Mouse (Mus musculus) heart, embryonic 16.5 days (tissue): ENCODE measurements at regions not wholly inside any gene's neighbourhood (a gene's known extent, or its start where the extent isn't known, plus 50 kb on each side); places are given as distances from the start of the nearest gene placed in this dataset.

ENCODE experiments used
- ATAC-seq: fragments of 200-750 bp; cut with Nextera tagmentation; replicated peaks from 2 replicates; pipeline ENCODE4 v1.8.0; 2017; ENCODE audit warnings: moderate number of reproducible peaks; ENCODE audit not compliant: insufficient read depth, low FRiP score; ENCODE audit errors: extremely low read depth
- H3K27ac ChIP-seq: fragments of 300-500 bp; sonication (generic); 2 replicates; pipeline ENCODE4 v1.5.1; 2014; ENCODE audit warnings: mild to moderate bottlenecking, low read length, control low read depth, moderate library complexity
- H3K27me3 ChIP-seq: fragments of 300-500 bp; sonication (generic); 2 replicates; pipeline ENCODE4 v1.6.1; 2014; ENCODE audit warnings: low read length, mixed read lengths; ENCODE audit not compliant: control insufficient read depth, insufficient read depth
- H3K36me3 ChIP-seq: fragments of 300-500 bp; sonication (generic); 2 replicates; pipeline ENCODE4 v1.6.1; 2014; ENCODE audit not compliant: control insufficient read depth, insufficient read depth
- H3K4me1 ChIP-seq: fragments of 300-500 bp; sonication (generic); 2 replicates; pipeline ENCODE4 v1.6.1; 2014; ENCODE audit warnings: low read length, mixed read lengths; ENCODE audit not compliant: control insufficient read depth, insufficient read depth
- H3K4me2 ChIP-seq: fragments of 300-500 bp; sonication (generic); 2 replicates; pipeline ENCODE4 v1.6.1; 2014; ENCODE audit warnings: low read depth, mild to moderate bottlenecking, control low read depth, low read length
- H3K4me3 ChIP-seq: fragments of 300-500 bp; sonication (generic); 2 replicates; pipeline ENCODE4 v1.5.1; 2014; ENCODE audit warnings: mild to moderate bottlenecking, control low read depth, low read length
- H3K9ac ChIP-seq: fragments of 300-500 bp; sonication (generic); 2 replicates; pipeline ENCODE4 v1.6.1; 2014; ENCODE audit warnings: low read length, control low read depth
- H3K9me3 ChIP-seq: fragments of 300-500 bp; sonication (generic); replicated peaks from 2 replicates; pipeline ENCODE4 v1.6.1; 2016; ENCODE audit warnings: low read length; ENCODE audit not compliant: control insufficient read depth
- WGBS: fragments of 180-500 bp; shearing (Covaris S2); extraction: QIAGEN DNeasy Blood & Tissue Kit; methylation state at CpG from one replicate; pipeline ENCODE4 v1.1.7; 2014; 5-methylcytosine and 5-hydroxymethylcytosine counted together

DNA sequence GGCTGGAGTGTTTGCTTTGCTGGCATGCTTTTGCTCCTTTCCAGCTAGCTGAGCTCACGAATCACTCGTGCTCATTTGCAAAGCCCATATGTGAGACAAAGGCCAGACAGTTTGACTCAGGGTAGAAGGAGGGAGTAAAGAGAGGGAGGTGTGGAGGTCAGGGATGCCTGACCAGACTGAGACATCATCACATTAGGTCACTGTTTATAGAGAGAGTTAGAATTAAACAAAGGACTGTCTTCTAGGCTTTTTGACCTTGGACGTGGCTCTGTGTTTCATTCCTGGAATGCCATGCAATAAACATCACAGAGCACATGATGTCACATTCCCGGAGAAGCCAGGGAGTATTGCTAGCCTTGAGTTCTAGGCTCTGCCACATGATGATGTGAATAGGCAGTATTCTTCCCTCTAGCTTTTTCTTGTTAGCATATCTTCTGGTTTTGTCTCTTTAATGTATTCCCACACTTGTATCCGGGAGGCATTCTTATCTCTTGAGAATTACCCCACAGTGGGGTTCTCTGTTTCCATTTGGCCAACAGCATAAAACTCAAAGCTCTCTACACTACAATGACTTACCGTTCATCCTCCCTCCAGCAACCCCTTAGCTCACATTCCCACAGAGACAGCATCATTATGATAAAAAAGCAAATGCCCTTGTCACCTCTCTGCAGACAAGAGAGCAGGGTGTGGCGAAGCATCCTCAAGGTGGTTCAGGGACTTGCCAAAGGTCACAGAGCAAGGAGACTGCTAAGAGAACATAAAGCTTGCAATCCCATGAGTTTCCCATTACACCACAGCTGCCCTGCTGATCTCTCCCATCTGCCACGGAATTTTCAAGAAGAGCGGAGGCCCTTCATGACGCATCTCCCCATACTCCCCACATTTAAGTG lies 301.3 kb downstream of the Cd83 start:
- Histone ChIP-seq H3K27me3 (no peaks in the 10 kb centered on the region), H3K4me1 (peaks cover 16% of the 10 kb centered on the region), H3K27ac (peak overlapping the region; percentile 77), H3K4me2 (no peak overlapping the region), H3K9ac (no peak overlapping the region), H3K9me3 (0 out of 2 replicates have a peak, but pooled peaks cover 7% of the 10 kb centered on the region), H3K4me3 (no peak overlapping the region), H3K36me3 (no peaks in the 10 kb centered on the region)
- ATAC-seq = peak; percentile 67
- 48% methylated on average over 10 of the region's 10 CpGs for WGBS

GRCm38 (mm10) chr13:44086801-44087200 lies 302.2 kb downstream of the Cd83 start:
- Histone ChIP-seq H3K4me3 (no peak overlapping the region), H3K27me3 (no peaks in the 10 kb centered on the region), H3K4me1 (peaks cover 16% of the 10 kb centered on the region), H3K9me3 (0 out of 2 replicates have a peak, but pooled peaks cover 3% of the 10 kb centered on the region), H3K4me2 (no peak overlapping the region), H3K27ac (no peak overlapping the region), H3K9ac (no peak overlapping the region), H3K36me3 (no peaks in the 10 kb centered on the region)
- no peak for ATAC-seq
- 54% methylated on average over 4 of the region's 4 CpGs for WGBS

DNA sequence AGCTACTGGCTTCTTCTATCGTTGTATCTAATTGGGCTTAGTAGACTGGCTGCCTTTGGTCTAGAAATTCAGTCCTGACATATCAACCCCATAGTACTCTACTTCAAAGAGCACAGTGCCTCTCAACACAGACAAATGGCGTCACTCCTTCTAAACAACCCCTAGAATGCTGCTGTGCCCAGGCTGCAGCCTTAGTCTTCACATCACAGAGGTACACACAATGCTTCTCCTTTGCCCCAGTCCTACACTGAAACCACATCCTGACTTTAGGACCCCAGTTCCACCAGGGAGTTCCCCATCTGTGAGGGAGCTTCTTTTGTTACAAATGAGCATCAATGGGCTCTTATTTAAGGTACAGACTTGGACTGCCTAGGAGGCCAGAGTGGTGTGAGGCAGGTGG lies 312.6 kb downstream of the Cd83 start:
- Histone ChIP-seq H3K27ac (no peak overlapping the region), H3K4me1 (0 out of 2 replicates have a peak, but pooled peaks cover 2% of the 10 kb centered on the region), H3K9me3 (peaks cover 2% of the 10 kb centered on the region; the same call in 1 of the 2 replicates), H3K4me3 (no peak overlapping the region), H3K4me2 (no peak overlapping the region), H3K9ac (no peak overlapping the region), H3K27me3 (0 out of 2 replicates have a peak, but pooled peaks cover 2% of the 10 kb centered on the region), H3K36me3 (no peaks in the 10 kb centered on the region)
- 80% methylated on average over 2 of the region's 2 CpGs for WGBS
- 0 out of 2 replicates have a peak, but pooled peaks have one; percentile 37 for ATAC-seq

DNA sequence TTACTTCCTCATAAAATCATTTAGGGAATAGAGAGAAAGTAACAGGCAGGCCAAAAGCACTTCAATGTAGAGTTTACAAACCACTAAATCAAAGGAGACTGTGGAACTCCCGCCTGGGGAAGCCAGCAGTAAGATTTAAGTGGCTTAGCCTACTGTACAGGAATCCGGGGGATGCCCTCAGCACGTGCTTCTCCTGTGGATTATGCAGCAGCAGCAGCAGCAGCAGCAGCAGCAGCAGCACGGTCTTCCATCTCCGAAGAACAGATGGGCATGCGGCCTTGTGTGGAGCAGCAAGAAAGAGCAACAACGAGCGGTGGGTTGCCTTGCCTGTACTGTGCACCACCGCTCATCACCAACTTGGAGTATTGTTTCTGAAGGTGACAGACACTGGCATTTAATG lies 314.9 kb downstream of the Cd83 start:
- 65% methylated on average over 9 of the region's 9 CpGs for WGBS
- Histone ChIP-seq H3K36me3 (no peaks in the 10 kb centered on the region), H3K4me2 (no peak overlapping the region), H3K9me3 (no peaks in the 10 kb centered on the region), H3K27ac (no peak overlapping the region), H3K27me3 (0 out of 2 replicates have a peak, but pooled peaks cover 2% of the 10 kb centered on the region), H3K4me3 (no peak overlapping the region), H3K4me1 (0 out of 2 replicates have a peak, but pooled peaks cover 2% of the 10 kb centered on the region), H3K9ac (no peak overlapping the region)
- ATAC-seq = no peak

DNA sequence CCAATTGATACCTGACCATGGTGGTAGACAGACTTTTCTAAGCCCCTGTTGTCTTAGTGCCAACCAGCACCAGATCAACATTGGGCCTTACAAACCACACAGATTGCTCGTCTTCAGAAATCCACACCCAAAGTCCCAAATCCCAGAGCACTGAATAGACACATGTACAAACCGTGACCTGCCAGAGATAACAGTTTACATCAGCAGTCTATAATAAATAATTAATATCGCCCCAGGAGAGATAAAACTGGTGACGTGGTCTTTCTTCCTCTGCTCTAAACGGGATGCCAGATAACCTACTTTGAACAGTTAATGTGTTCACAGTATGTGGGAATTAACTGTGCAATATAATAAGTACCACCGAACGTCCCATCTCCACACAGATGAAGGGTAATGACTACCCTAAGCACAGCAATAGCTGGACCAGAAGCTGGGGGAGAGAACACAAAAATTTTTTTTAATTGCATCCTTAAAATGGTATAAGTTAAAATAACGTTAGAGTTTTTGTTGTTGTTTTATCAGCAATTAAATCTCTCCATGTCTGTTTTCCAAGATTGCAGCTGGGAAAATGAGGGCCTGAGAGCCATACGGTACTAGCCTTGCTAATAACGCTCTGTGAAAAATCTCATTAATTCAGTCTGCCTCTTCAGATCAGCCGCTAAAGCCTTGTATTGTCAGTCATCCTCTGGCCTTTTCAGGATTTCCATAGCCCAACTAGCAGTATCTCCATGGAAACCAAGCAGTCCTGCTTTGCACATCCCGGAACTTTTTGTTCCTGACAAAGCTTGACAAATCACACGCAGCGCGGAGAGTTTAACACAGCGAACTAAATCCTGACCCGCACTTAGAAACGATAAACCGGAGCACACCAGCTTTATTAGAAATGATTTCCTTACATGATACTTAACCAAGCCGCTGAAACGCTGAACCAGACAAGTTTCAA lies 315.8 kb downstream of the Cd83 start:
- 0 out of 2 replicates have a peak, but pooled peaks cover 2% of the 10 kb centered on the region for H3K4me1 ChIP-seq
- H3K4me2 ChIP-seq = peak overlapping the region; percentile 47
- H3K4me3 ChIP-seq = no peak overlapping the region
- H3K27ac ChIP-seq = no peak overlapping the region
- no peak for ATAC-seq
- 0 out of 2 replicates have a peak, but pooled peaks cover 2% of the 10 kb centered on the region for H3K27me3 ChIP-seq
- no peak overlapping the region; the same call in 1 of the 2 replicates for H3K9ac ChIP-seq
- no peaks in the 10 kb centered on the region for H3K9me3 ChIP-seq
- H3K36me3 ChIP-seq = no peaks in the 10 kb centered on the region
- WGBS = 30% methylated on average over 21 of the region's 21 CpGs

DNA sequence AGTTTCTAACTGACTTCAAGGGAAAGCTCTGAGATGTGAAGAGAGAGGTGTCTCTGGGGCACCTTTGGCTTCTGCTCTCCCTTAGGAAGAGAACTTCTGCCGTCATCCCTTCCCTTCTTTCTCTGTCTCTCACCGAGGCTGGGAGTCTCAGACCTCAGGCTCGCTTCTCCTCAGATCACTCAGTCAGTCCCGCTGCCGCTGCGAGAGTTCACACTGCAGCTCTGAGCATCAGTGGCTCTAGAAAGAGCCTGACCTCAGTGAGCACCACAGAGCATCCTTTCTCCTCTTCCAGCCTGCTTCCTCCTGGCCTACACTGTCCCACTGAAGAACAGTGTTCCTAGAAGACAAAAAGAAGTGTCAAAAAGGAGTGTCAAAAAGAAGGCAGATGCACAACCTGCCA lies 316.6 kb downstream of the Cd83 start:
- Histone ChIP-seq H3K4me3 (no peak overlapping the region), H3K9ac (no peak overlapping the region; the same call in 1 of the 2 replicates)
- no peak for ATAC-seq

DNA sequence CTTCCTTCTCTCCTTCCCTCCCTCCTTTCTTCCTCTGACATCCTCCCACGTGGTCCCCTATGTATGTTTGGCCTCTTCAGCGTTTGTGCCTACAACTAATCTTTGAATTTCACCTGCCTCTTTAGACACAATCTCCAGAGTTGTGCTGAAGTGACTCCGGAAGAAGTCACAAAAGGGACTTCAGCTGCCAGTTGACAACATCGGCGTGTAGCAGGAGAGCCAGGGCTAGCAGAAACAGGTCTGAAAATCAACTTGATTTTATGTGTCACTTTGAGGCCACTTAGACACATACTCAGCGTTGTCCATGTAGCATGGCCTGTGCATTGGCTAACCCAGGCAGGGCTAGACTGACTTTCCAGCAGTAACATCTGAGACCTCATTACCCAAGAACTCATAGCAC lies 317.2 kb downstream of the Cd83 start:
- Histone ChIP-seq H3K27ac (no peak overlapping the region), H3K9me3 (no peaks in the 10 kb centered on the region), H3K27me3 (0 out of 2 replicates have a peak, but pooled peaks cover 2% of the 10 kb centered on the region), H3K4me1 (0 out of 2 replicates have a peak, but pooled peaks cover 2% of the 10 kb centered on the region), H3K9ac (no peak overlapping the region), H3K4me2 (no peak overlapping the region), H3K4me3 (no peak overlapping the region), H3K36me3 (no peaks in the 10 kb centered on the region)
- 71% methylated on average over 6 of the region's 6 CpGs for WGBS
- no peak for ATAC-seq

More for the DNA sequence above, 316.6 kb downstream of the Cd83 start:
- H3K4me2 ChIP-seq = peak overlapping the region; percentile 47
- H3K4me1 ChIP-seq = 0 out of 2 replicates have a peak, but pooled peaks cover 2% of the 10 kb centered on the region
- WGBS = 26% methylated on average over 6 of the region's 6 CpGs
- H3K27ac ChIP-seq = no peak overlapping the region
- no peaks in the 10 kb centered on the region for H3K36me3 ChIP-seq
- H3K27me3 ChIP-seq = 0 out of 2 replicates have a peak, but pooled peaks cover 2% of the 10 kb centered on the region
- no peaks in the 10 kb centered on the region for H3K9me3 ChIP-seq

GRCm38 (mm10) chr13:44102257-44102656 lies 317.7 kb downstream of the Cd83 start:
- Histone ChIP-seq H3K27ac (no peak overlapping the region), H3K9me3 (no peaks in the 10 kb centered on the region), H3K4me1 (0 out of 2 replicates have a peak, but pooled peaks cover 2% of the 10 kb centered on the region), H3K36me3 (no peaks in the 10 kb centered on the region), H3K4me3 (no peak overlapping the region), H3K27me3 (0 out of 2 replicates have a peak, but pooled peaks cover 2% of the 10 kb centered on the region), H3K4me2 (no peak overlapping the region), H3K9ac (no peak overlapping the region)
- 77% methylated on average over 4 of the region's 4 CpGs for WGBS
- ATAC-seq = no peak
